Mouse (Mus musculus) limb, embryonic 11.5 days (tissue): ENCODE data around the gene Selenow. TPM values are rescaled to one million over a fixed set of nuclear protein-coding genes. Genes with fewer than 3 reads are reported as not detected.

Source experiments
- ATAC-seq: fragments of 200-750 bp; cut with Nextera tagmentation; 2 replicates; pipeline ENCODE4 v1.8.0; 2017; ENCODE audit warnings: low read depth; ENCODE audit not compliant: insufficient number of reproducible peaks, low FRiP score, low TSS enrichment
- DNase-seq: peaks from one replicate; pipeline ENCODE4 v3.0.0-alpha.2; 2015; ENCODE audit warnings: low spot score
- H3K27ac ChIP-seq: fragments of 300-500 bp; sonication (generic); replicated peaks from 2 replicates; pipeline ENCODE4 v1.5.1; 2014; ENCODE audit warnings: low read depth, mild to moderate bottlenecking, low read length
- H3K27me3 ChIP-seq: fragments of 300-500 bp; sonication (generic); 2 replicates; pipeline ENCODE4 v1.6.1; 2014; ENCODE audit warnings: mild to moderate bottlenecking, low read length, mixed read lengths; ENCODE audit not compliant: control insufficient read depth, insufficient read depth
- H3K36me3 ChIP-seq: fragments of 300-500 bp; sonication (generic); 2 replicates; pipeline ENCODE4 v1.6.1; 2014; ENCODE audit warnings: mild to moderate bottlenecking, low read length, moderate library complexity, mixed read lengths; ENCODE audit not compliant: control insufficient read depth, insufficient read depth
- H3K4me1 ChIP-seq: fragments of 300-500 bp; sonication (generic); 2 replicates; pipeline ENCODE4 v1.6.1; 2014; ENCODE audit warnings: low read length, mixed read lengths; ENCODE audit not compliant: control insufficient read depth, insufficient read depth
- H3K4me2 ChIP-seq: fragments of 300-500 bp; sonication (generic); 2 replicates; pipeline ENCODE4 v1.6.1; 2014; ENCODE audit warnings: low read depth, mild to moderate bottlenecking, moderate library complexity; ENCODE audit not compliant: severe bottlenecking
- H3K4me3 ChIP-seq: fragments of 300-500 bp; sonication (generic); 2 replicates; pipeline ENCODE4 v1.5.1; 2014; ENCODE audit warnings: low read depth, low read length
- H3K9ac ChIP-seq: fragments of 300-500 bp; sonication (generic); 2 replicates; pipeline ENCODE4 v1.6.1; 2014; ENCODE audit warnings: mild to moderate bottlenecking, low read length
- H3K9me3 ChIP-seq: fragments of 300-500 bp; sonication (generic); 2 replicates; pipeline ENCODE4 v1.6.1; 2016; ENCODE audit warnings: low read length; ENCODE audit not compliant: control insufficient read depth
- WGBS: fragments of 180-500 bp; shearing (Covaris S2); extraction: QIAGEN DNeasy Blood & Tissue Kit; methylation state at CpG from one replicate; pipeline ENCODE4 v1.1.7; 2014; 5-methylcytosine and 5-hydroxymethylcytosine counted together
- polyA plus RNA-seq: library from polyadenylated mRNA; unstranded; fragments of >200 nt; fragmentation: Nextera tagmentation; extraction: Ambion mirVana; gene quantifications from 2 replicates; pipeline ENCODE4 v1.2.1, GENCODE M21; 2014

The Selenow gene
- polyA plus RNA-seq, 1 experiment from 2014 or later, result 804 TPM

GRCm38 (mm10) chr7:15881388-15881787, 40.8 kb downstream of the Selenow start:
- H3K4me1 ChIP-seq, result no peaks in the 10 kb centered on the region
- ATAC-seq (no peak), DNase-seq (no peak)

GRCm38 (mm10) chr7:15879756-15880155, 42.4 kb downstream of the Selenow start, which contains the start of gene Crx:
Gene Crx (minus strand): TSS chr7:15879968.
- 35% methylated on average over 4 of the region's 4 CpGs for WGBS
- Histone ChIP-seq H3K9me3 (no peaks in the 10 kb centered on the region; the same call in 1 of the 2 replicates), H3K27me3 (no peaks in the 10 kb centered on the region), H3K4me1 (no peaks in the 10 kb centered on the region), H3K27ac (no peak within 1 kb of the TSS), H3K36me3 (no peaks in the 10 kb centered on the region), H3K9ac (no peak within 1 kb of the TSS), H3K4me3 (no peak within 1 kb of the TSS), H3K4me2 (no peak within 1 kb of the TSS)
- DNase-seq, result no peak
- ATAC-seq, result no peak

More at GRCm38 (mm10) chr7:15881388-15881787, 40.8 kb downstream of the Selenow start:
- H3K4me3 ChIP-seq, result no peak overlapping the region
- no peaks in the 10 kb centered on the region for H3K9me3 ChIP-seq
- no peaks in the 10 kb centered on the region for H3K27me3 ChIP-seq
- no peaks in the 10 kb centered on the region for H3K36me3 ChIP-seq
- H3K4me2 ChIP-seq, result no peak overlapping the region
- 24% methylated on average over 7 of the region's 7 CpGs for WGBS
- no peak overlapping the region for H3K27ac ChIP-seq
- no peak overlapping the region for H3K9ac ChIP-seq

Other genes starting within 250 kb of the Selenow start
- gene Obox5, start 172.3 kb downstream of the Selenow start, polyA plus RNA-seq, result not detected in 2 replicates
- gene Obox6, start 82.7 kb downstream of the Selenow start, polyA plus RNA-seq, result not detected in 2 replicates
- gene Crx, start 42.4 kb downstream of the Selenow start, polyA plus RNA-seq, result not detected in 2 replicates
- not detected in 2 replicates for gene Crxos, start 39.8 kb downstream of the Selenow start, polyA plus RNA-seq
- 195 and 197 TPM in 2 replicates for gene Nop53, start 23.7 kb upstream of the Selenow start, polyA plus RNA-seq
- 8.1 and 9.3 TPM in 2 replicates for gene Ehd2, start 45.2 kb upstream of the Selenow start, polyA plus RNA-seq
- 9.3 and 10.1 TPM in 2 replicates for gene Bicra, start 125.5 kb upstream of the Selenow start, polyA plus RNA-seq
- not detected in 2 replicates for gene Zfp541, start 139.4 kb upstream of the Selenow start, polyA plus RNA-seq
- 182 and 203 TPM in 2 replicates for gene Napa, start 176.1 kb upstream of the Selenow start, polyA plus RNA-seq
- gene Kptn, start 197.5 kb upstream of the Selenow start, polyA plus RNA-seq, result 22.5 and 23.5 TPM in 2 replicates
- gene Slc8a2, start 207.4 kb upstream of the Selenow start, polyA plus RNA-seq, result 0.10 and 0.12 TPM in 2 replicates